Mouse (Mus musculus): ENCODE measurements around the gene Cpne9. TPM values are rescaled to one million over a fixed set of nuclear protein-coding genes. Genes with fewer than 3 reads are reported as not detected.

Gene Cpne9
- polyA plus RNA-seq, 1 experiment from 2014 or later, result 0.23 TPM

DNA sequence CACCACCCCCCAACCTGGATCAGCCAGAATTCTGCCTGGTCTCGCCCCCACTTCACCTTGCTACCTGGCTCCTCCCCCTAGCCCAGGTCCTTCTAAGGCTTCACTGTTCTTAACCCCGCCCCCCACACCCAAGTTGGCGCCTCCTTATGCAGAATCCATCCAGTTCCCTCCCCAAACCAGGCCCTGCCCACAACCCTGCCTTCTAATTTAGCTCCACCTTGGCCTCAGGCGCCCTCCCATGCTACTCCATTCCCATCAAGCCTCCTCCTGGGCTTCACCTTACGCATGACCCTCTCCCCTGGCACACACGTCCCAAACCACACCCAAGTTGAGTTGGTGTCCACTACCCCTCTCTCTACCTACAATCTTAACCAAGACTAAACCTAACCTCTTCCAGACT, 1.4 kb downstream of the Cpne9 start:
- Histone ChIP-seq H3K27ac (ENCODE audit: low read depth, low read length) (no peak overlapping the region), H3K27me3 (replicated peaks; ENCODE audit: control insufficient read depth, insufficient read depth, low read length) (peaks cover 32% of the 10 kb centered on the region), H3K9ac (ENCODE audit: low read length) (no peak overlapping the region), H3K9me3 (replicated peaks; ENCODE audit: control insufficient read depth, low read length) (no peaks in the 10 kb centered on the region), H3K36me3 (ENCODE audit: control insufficient read depth, insufficient read depth, low read length) (peaks cover 13% of the 10 kb centered on the region; the same call in 1 of the 2 replicates), H3K4me3 (ENCODE audit: low read depth, low read length) (no peak overlapping the region), H3K4me1 (ENCODE audit: control insufficient read depth, insufficient read depth, low read length) (peaks cover 5% of the 10 kb centered on the region; the same call in 1 of the 2 replicates), H3K4me2 (ENCODE audit: low read length) (no peak overlapping the region)
- ATAC-seq (no peak), DNase-seq (ENCODE audit: low spot score) (no peak)
- 2% methylated on average over 6 of the region's 6 CpGs for WGBS

DNA sequence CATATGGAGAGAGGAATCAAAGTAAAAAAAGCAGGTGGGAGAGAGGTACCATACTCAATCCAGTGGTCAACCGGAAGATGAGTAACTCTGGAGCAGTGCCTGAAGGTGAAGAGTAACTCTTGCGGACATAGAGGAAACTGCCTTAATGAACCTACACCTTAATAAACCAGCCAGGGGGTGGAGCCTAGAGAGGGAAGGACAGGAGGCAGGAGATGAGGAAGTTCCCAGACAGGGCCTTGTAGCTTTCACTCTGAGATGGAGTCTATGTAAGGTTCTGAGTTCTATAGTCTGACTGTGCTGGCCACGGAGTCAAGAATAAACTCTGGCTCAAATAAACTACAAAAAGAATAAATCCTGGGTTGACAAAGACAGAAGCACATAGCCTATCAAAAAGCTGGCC, 2.8 kb downstream of the Cpne9 start:
- ATAC-seq (no peak), DNase-seq (ENCODE audit: low spot score) (no peak)
- no peak overlapping the region for H3K27ac ChIP-seq (ENCODE audit: low read depth, low read length)
- WGBS, result 73% methylated on average over 3 of the region's 3 CpGs
- H3K27me3 ChIP-seq (replicated peaks; ENCODE audit: control insufficient read depth, insufficient read depth, low read length), result peaks cover 32% of the 10 kb centered on the region
- H3K9ac ChIP-seq (ENCODE audit: low read length), result no peak overlapping the region
- H3K36me3 ChIP-seq (ENCODE audit: control insufficient read depth, insufficient read depth, low read length), result peaks cover 7% of the 10 kb centered on the region; the same call in 1 of the 2 replicates
- H3K4me3 ChIP-seq (ENCODE audit: low read depth, low read length), result no peak overlapping the region
- H3K4me1 ChIP-seq (ENCODE audit: control insufficient read depth, insufficient read depth, low read length), result peaks cover 5% of the 10 kb centered on the region; the same call in 1 of the 2 replicates
- no peaks in the 10 kb centered on the region for H3K9me3 ChIP-seq (replicated peaks; ENCODE audit: control insufficient read depth, low read length)
- H3K4me2 ChIP-seq (ENCODE audit: low read length), result no peak overlapping the region

DNA sequence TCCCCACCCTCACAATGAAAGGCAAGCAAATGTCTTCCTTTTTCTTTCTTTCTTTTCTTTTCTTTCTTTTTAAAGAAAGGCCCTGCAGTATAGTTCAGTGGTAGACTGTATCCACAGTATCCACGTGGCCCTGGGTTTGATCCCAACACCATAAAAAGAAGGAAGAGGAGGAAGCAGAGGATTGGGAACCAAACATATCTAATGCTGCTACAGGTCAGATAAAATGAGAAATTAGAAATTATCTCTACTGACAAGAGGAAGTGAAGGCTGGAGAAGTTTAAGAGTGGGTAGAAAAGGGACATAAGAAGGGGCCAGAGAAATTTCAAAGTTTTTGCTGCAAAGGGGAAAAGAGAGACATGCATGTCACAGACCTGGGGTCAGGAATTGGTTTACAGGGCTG, 4.2 kb downstream of the Cpne9 start:
- WGBS, result 79% methylated on average over 1 of the region's 1 CpGs
- Histone ChIP-seq H3K27ac (ENCODE audit: low read depth, low read length) (no peak overlapping the region), H3K4me2 (ENCODE audit: low read length) (no peak overlapping the region), H3K4me1 (ENCODE audit: control insufficient read depth, insufficient read depth, low read length) (peaks cover 5% of the 10 kb centered on the region; the same call in 1 of the 2 replicates), H3K9ac (ENCODE audit: low read length) (no peak overlapping the region), H3K36me3 (ENCODE audit: control insufficient read depth, insufficient read depth, low read length) (no peaks in the 10 kb centered on the region), H3K9me3 (replicated peaks; ENCODE audit: control insufficient read depth, low read length) (no peaks in the 10 kb centered on the region), H3K4me3 (ENCODE audit: low read depth, low read length) (no peak overlapping the region), H3K27me3 (replicated peaks; ENCODE audit: control insufficient read depth, insufficient read depth, low read length) (peaks cover 32% of the 10 kb centered on the region)
- no peak for DNase-seq (ENCODE audit: low spot score)
- ATAC-seq, result no peak

DNA sequence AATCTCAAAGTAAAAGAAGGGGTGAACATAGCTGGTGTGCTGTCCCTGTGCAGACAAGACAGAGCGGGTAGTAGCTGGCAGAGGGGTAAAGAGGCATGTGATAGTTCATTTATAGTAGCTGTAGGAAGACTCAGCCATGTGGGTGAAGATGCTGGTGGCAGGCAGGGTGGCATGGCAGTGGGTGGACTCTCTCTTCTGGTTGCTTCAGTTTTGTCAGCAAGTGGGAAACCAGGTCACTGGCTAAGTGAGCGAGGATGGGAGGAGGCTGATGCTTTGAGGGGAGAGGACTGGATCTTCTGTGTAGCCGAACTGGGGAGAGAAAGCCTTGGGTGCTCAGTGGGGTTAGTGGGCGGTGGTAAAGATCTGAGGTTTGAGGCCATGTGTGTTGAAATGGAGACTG, 5.1 kb downstream of the Cpne9 start:
- Histone ChIP-seq H3K27me3 (replicated peaks; ENCODE audit: control insufficient read depth, insufficient read depth, low read length) (peaks cover 23% of the 10 kb centered on the region), H3K36me3 (ENCODE audit: control insufficient read depth, insufficient read depth, low read length) (no peaks in the 10 kb centered on the region), H3K4me1 (ENCODE audit: control insufficient read depth, insufficient read depth, low read length) (peaks cover 3% of the 10 kb centered on the region; the same call in 1 of the 2 replicates), H3K9me3 (replicated peaks; ENCODE audit: control insufficient read depth, low read length) (no peaks in the 10 kb centered on the region), H3K4me2 (ENCODE audit: low read length) (no peak overlapping the region), H3K9ac (ENCODE audit: low read length) (no peak overlapping the region), H3K4me3 (ENCODE audit: low read depth, low read length) (no peak overlapping the region), H3K27ac (ENCODE audit: low read depth, low read length) (no peak overlapping the region)
- 67% methylated on average over 4 of the region's 4 CpGs for WGBS
- no peak for DNase-seq (ENCODE audit: low spot score)
- ATAC-seq, result no peak

DNA sequence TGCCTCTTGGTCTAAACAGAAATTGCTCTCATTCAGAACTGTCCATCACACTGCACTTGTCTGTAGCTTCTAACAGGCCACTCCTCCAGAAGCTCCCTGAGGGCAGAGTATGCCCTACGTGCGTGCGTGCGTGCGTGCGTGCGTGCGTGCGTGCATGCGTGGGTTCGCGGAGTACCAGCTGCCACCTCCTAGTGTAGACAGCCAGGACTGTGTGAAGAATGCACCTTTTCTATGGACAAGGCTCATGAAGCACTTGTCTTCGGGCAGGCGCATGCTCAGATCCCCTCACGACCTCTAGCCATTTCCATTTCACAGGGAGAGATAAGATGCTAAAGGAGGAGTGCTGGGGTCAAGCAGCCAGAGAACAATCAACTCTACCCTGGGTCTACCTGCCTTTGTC, 7.2 kb downstream of the Cpne9 start:
- no peaks in the 10 kb centered on the region for H3K9me3 ChIP-seq (replicated peaks; ENCODE audit: control insufficient read depth, low read length)
- DNase-seq (ENCODE audit: low spot score) (no peak), ATAC-seq (no peak)
- H3K27ac ChIP-seq (ENCODE audit: low read depth, low read length), result no peak overlapping the region
- H3K4me3 ChIP-seq (ENCODE audit: low read depth, low read length), result no peak overlapping the region
- H3K36me3 ChIP-seq (ENCODE audit: control insufficient read depth, insufficient read depth, low read length), result no peaks in the 10 kb centered on the region
- H3K27me3 ChIP-seq (replicated peaks; ENCODE audit: control insufficient read depth, insufficient read depth, low read length), result peaks cover 4% of the 10 kb centered on the region
- no peaks in the 10 kb centered on the region for H3K4me1 ChIP-seq (ENCODE audit: control insufficient read depth, insufficient read depth, low read length)
- no peak overlapping the region for H3K4me2 ChIP-seq (ENCODE audit: low read length)
- H3K9ac ChIP-seq (ENCODE audit: low read length), result no peak overlapping the region
- WGBS, result 93% methylated on average over 15 of the region's 15 CpGs

DNA sequence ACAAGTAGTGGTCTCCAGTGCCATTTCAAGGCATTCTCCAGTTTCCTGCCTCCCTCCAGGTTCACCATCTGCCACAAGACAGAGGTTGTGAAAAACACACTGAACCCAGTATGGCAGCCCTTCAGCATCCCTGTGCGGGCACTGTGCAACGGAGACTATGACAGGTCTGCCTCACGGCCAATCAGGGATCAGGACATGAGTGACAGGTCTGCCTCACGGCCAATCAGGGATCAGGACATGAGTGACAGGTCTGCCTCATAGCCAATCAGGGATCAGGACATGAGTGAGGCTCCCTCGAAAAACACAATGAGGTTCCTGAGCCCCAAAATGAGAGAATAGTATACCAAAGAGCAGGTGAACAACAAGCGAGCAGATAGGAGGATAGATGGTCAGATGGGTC, 8.2 kb downstream of the Cpne9 start:
- Histone ChIP-seq H3K9ac (ENCODE audit: low read length) (no peak overlapping the region), H3K36me3 (ENCODE audit: control insufficient read depth, insufficient read depth, low read length) (no peaks in the 10 kb centered on the region), H3K4me3 (ENCODE audit: low read depth, low read length) (no peak overlapping the region), H3K27ac (ENCODE audit: low read depth, low read length) (no peak overlapping the region), H3K27me3 (replicated peaks; ENCODE audit: control insufficient read depth, insufficient read depth, low read length) (no peaks in the 10 kb centered on the region), H3K4me1 (ENCODE audit: control insufficient read depth, insufficient read depth, low read length) (no peaks in the 10 kb centered on the region), H3K9me3 (replicated peaks; ENCODE audit: control insufficient read depth, low read length) (no peaks in the 10 kb centered on the region), H3K4me2 (ENCODE audit: low read length) (no peak overlapping the region)
- ATAC-seq (no peak), DNase-seq (ENCODE audit: low spot score) (no peak)
- 70% methylated on average over 6 of the region's 6 CpGs for WGBS

DNA sequence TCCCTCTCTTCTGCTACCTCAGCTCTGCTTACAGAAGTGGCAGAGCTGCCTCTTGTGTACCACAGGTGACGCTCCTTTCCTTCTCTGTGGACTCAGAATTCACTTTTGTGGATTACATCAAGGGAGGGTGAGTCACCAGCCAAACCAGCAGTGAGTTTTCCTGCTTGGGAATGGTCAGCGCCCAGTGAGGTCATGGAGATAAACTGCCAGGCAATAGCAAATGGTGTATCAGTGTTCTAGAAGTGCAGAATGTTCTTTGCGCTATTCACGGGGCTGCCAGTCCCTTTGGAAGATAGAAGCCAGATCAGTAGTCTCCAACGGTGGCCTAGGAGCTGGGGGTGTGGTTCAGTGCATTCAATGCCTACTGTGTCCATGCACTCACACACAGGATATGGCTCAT, 10.8 kb downstream of the Cpne9 start:
- Histone ChIP-seq H3K27me3 (replicated peaks; ENCODE audit: control insufficient read depth, insufficient read depth, low read length) (no peaks in the 10 kb centered on the region), H3K9me3 (replicated peaks; ENCODE audit: control insufficient read depth, low read length) (no peaks in the 10 kb centered on the region), H3K4me3 (ENCODE audit: low read depth, low read length) (no peak overlapping the region), H3K9ac (ENCODE audit: low read length) (no peak overlapping the region), H3K4me2 (ENCODE audit: low read length) (no peak overlapping the region), H3K4me1 (ENCODE audit: control insufficient read depth, insufficient read depth, low read length) (no peaks in the 10 kb centered on the region), H3K36me3 (ENCODE audit: control insufficient read depth, insufficient read depth, low read length) (no peaks in the 10 kb centered on the region), H3K27ac (ENCODE audit: low read depth, low read length) (no peak overlapping the region)
- ATAC-seq (no peak), DNase-seq (ENCODE audit: low spot score) (no peak)
- WGBS, result 65% methylated on average over 5 of the region's 5 CpGs

DNA sequence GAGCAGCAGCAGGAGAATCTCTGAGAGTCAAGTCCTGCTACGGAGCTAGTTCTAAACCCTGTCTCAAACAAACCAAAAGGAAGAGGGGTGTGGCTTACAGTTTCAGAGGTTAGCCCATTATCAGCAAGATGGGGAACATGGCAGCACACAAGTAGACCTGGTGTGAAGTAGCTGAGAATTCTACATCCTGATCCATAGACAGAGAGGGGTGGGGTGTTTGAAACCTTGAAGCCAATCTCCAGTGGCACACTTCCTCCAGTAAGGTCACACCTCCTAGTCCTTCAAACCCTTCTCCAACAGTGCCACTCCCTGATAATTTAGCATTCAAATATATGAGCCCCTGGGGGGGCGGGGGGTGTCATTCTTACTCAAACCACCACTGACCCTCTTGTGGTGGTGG, 13.9 kb downstream of the Cpne9 start:
- Histone ChIP-seq H3K4me2 (ENCODE audit: low read length) (no peak overlapping the region), H3K9ac (ENCODE audit: low read length) (no peak overlapping the region), H3K9me3 (replicated peaks; ENCODE audit: control insufficient read depth, low read length) (no peaks in the 10 kb centered on the region), H3K4me3 (ENCODE audit: low read depth, low read length) (no peak overlapping the region), H3K4me1 (ENCODE audit: control insufficient read depth, insufficient read depth, low read length) (no peaks in the 10 kb centered on the region), H3K27me3 (replicated peaks; ENCODE audit: control insufficient read depth, insufficient read depth, low read length) (no peaks in the 10 kb centered on the region), H3K27ac (ENCODE audit: low read depth, low read length) (no peak overlapping the region), H3K36me3 (ENCODE audit: control insufficient read depth, insufficient read depth, low read length) (no peaks in the 10 kb centered on the region)
- ATAC-seq (no peak), DNase-seq (ENCODE audit: low spot score) (no peak)
- WGBS, result 78% methylated on average over 2 of the region's 2 CpGs

DNA sequence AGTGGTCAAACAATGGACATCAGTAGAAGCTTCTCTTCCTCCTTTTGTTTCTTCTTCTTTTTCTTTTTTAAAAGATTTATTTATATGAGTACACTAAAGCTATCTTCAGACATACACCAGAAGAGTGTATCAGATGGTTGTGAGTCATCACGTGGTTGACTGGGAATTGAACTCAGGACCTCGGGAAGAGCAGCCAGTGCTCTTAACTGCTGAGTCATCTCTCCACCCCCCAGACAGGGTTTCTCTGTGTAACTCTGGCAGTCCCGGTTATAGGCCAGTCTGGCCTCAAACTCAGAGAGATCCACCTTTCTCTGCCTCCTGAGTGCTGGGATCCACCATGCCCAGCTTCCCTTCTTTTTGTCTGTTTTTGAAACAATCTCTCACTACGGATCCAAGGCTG, 14.5 kb downstream of the Cpne9 start:
- no peak overlapping the region for H3K4me2 ChIP-seq (ENCODE audit: low read length)
- no peaks in the 10 kb centered on the region for H3K36me3 ChIP-seq (ENCODE audit: control insufficient read depth, insufficient read depth, low read length)
- 75% methylated on average over 4 of the region's 4 CpGs for WGBS
- H3K9me3 ChIP-seq (replicated peaks; ENCODE audit: control insufficient read depth, low read length), result no peaks in the 10 kb centered on the region
- no peaks in the 10 kb centered on the region for H3K27me3 ChIP-seq (replicated peaks; ENCODE audit: control insufficient read depth, insufficient read depth, low read length)
- H3K4me3 ChIP-seq (ENCODE audit: low read depth, low read length), result no peak overlapping the region
- DNase-seq (ENCODE audit: low spot score) (no peak), ATAC-seq (no peak)
- no peaks in the 10 kb centered on the region for H3K4me1 ChIP-seq (ENCODE audit: control insufficient read depth, insufficient read depth, low read length)
- no peak overlapping the region for H3K9ac ChIP-seq (ENCODE audit: low read length)
- no peak overlapping the region for H3K27ac ChIP-seq (ENCODE audit: low read depth, low read length)
